Mouse (Mus musculus) intestine, embryonic 15.5 days (tissue): Measurements from ENCODE around the gene Rps6kb2. TPM values are rescaled to one million over a fixed set of nuclear protein-coding genes. Genes with fewer than 3 reads are reported as not detected.

Experiments used
- ATAC-seq: fragments of 200-750 bp; cut with Nextera tagmentation; 2 replicates; pipeline ENCODE4 v1.8.0; 2017; ENCODE audit warnings: moderate TSS enrichment, moderate library complexity
- H3K27ac ChIP-seq: fragments of 300-500 bp; sonication (generic); 2 replicates; pipeline ENCODE4 v1.5.1; 2015; ENCODE audit warnings: mild to moderate bottlenecking, inconsistent platforms
- H3K27me3 ChIP-seq: fragments of 300-500 bp; sonication (generic); replicated peaks from 2 replicates; pipeline ENCODE4 v1.6.1; 2015; ENCODE audit warnings: inconsistent platforms
- H3K36me3 ChIP-seq: fragments of 300-500 bp; sonication (generic); 2 replicates; pipeline ENCODE4 v1.6.1; 2015; ENCODE audit warnings: inconsistent platforms
- H3K4me1 ChIP-seq: fragments of 300-500 bp; sonication (generic); replicated peaks from 2 replicates; pipeline ENCODE4 v1.6.1; 2015; ENCODE audit warnings: inconsistent platforms
- H3K4me2 ChIP-seq: fragments of 300-500 bp; sonication (generic); replicated peaks from 2 replicates; pipeline ENCODE4 v1.6.1; 2015; ENCODE audit warnings: mild to moderate bottlenecking, inconsistent platforms
- H3K4me3 ChIP-seq: fragments of 300-500 bp; sonication (generic); replicated peaks from 2 replicates; pipeline ENCODE4 v1.5.1; 2015; ENCODE audit warnings: inconsistent platforms
- H3K9ac ChIP-seq: fragments of 300-500 bp; sonication (generic); 2 replicates; pipeline ENCODE4 v1.6.1; 2015; ENCODE audit warnings: inconsistent platforms
- H3K9me3 ChIP-seq: fragments of 300-500 bp; sonication (generic); 2 replicates; pipeline ENCODE4 v1.6.1; 2016; ENCODE audit warnings: inconsistent platforms
- WGBS: fragments of 180-500 bp; shearing (Covaris S2); methylation state at CpG from one replicate; pipeline ENCODE4 v1.1.7; 2015; 5-methylcytosine and 5-hydroxymethylcytosine counted together
- polyA plus RNA-seq: library from polyadenylated mRNA; unstranded; fragments of >200 nt; fragmentation: Nextera tagmentation; extraction: Ambion mirVana; gene quantifications from 2 replicates; pipeline ENCODE4 v1.2.1, GENCODE M21; 2015

Gene Rps6kb2
- polyA plus RNA-seq, 1 experiment from 2014 or later, result 40.7 TPM

- ATAC-seq, result no peak
- no peak overlapping the region for H3K9ac ChIP-seq
- H3K4me3 ChIP-seq, result no peak overlapping the region
- no peaks in the 10 kb centered on the region for H3K36me3 ChIP-seq
- H3K27me3 ChIP-seq, result no peaks in the 10 kb centered on the region
- WGBS, result 81% methylated on average over 2 of the region's 2 CpGs
- H3K27ac ChIP-seq, result no peak overlapping the region
- peaks cover 12% of the 10 kb centered on the region for H3K4me1 ChIP-seq
- no peaks in the 10 kb centered on the region for H3K9me3 ChIP-seq
- H3K4me2 ChIP-seq, result no peak overlapping the region
These were observed 20.5 kb upstream of the Rps6kb2 start for GRCm38 (mm10) chr19:4183689-4184088.

GRCm38 (mm10) chr19:4181892-4182291 lies 18.7 kb upstream of the Rps6kb2 start:
- Histone ChIP-seq H3K36me3 (no peaks in the 10 kb centered on the region), H3K27me3 (no peaks in the 10 kb centered on the region), H3K9ac (no peak overlapping the region), H3K4me1 (peaks cover 12% of the 10 kb centered on the region), H3K9me3 (no peaks in the 10 kb centered on the region), H3K27ac (no peak overlapping the region), H3K4me2 (no peak overlapping the region), H3K4me3 (no peak overlapping the region)
- WGBS, result 33% methylated on average over 3 of the region's 3 CpGs
- ATAC-seq, result peak; percentile 44

- WGBS, result 86% methylated on average over 7 of the region's 7 CpGs
- Histone ChIP-seq H3K4me1 (peaks cover 18% of the 10 kb centered on the region), H3K4me2 (no peak overlapping the region), H3K27me3 (no peaks in the 10 kb centered on the region), H3K9ac (no peak overlapping the region), H3K9me3 (no peaks in the 10 kb centered on the region), H3K27ac (no peak overlapping the region), H3K36me3 (no peaks in the 10 kb centered on the region), H3K4me3 (no peak overlapping the region)
- ATAC-seq, result no peak
These were observed 17.3 kb upstream of the Rps6kb2 start for GRCm38 (mm10) chr19:4180411-4180810.

GRCm38 (mm10) chr19:4175368-4175947 lies 12.3 kb upstream of the Rps6kb2 start, which contains the start of gene Carns1:
Gene Carns1 (minus strand): TSS chr19:4175479.
- Histone ChIP-seq H3K27ac (no peak within 1 kb of the TSS), H3K4me3 (0 out of 2 replicates have a peak within 1 kb of the TSS, but pooled peaks have one; percentile 3), H3K4me2 (peak within 1 kb of the TSS; percentile 54), H3K9ac (peak within 1 kb of the TSS; percentile 14), H3K9me3 (no peaks in the 10 kb centered on the region), H3K27me3 (no peaks in the 10 kb centered on the region), H3K36me3 (no peaks in the 10 kb centered on the region), H3K4me1 (peaks cover 17% of the 10 kb centered on the region)
- peak; percentile 87 for ATAC-seq
- 4% methylated on average over 11 of the region's 11 CpGs for WGBS

- WGBS, result 58% methylated on average over 11 of the region's 11 CpGs
- H3K9ac ChIP-seq, result peak overlapping the region; percentile 40; the same call in 1 of the 2 replicates
These were observed 9.8 kb upstream of the Rps6kb2 start for GRCm38 (mm10) chr19:4172925-4173324.

GRCm38 (mm10) chr19:4171393-4172290 lies 8.5 kb upstream of the Rps6kb2 start:
- H3K9ac ChIP-seq, result no peak overlapping the region
- no peak overlapping the region for H3K27ac ChIP-seq
- H3K27me3 ChIP-seq, result no peaks in the 10 kb centered on the region
- H3K4me2 ChIP-seq, result no peak overlapping the region
- no peak overlapping the region for H3K4me3 ChIP-seq
- no peaks in the 10 kb centered on the region for H3K36me3 ChIP-seq
- 67% methylated on average over 13 of the region's 13 CpGs for WGBS
- no peaks in the 10 kb centered on the region for H3K9me3 ChIP-seq
- peaks cover 25% of the 10 kb centered on the region for H3K4me1 ChIP-seq
- ATAC-seq, result no peak

More at GRCm38 (mm10) chr19:4172925-4173324, 9.8 kb upstream of the Rps6kb2 start:
- H3K4me1 ChIP-seq, result peaks cover 25% of the 10 kb centered on the region
- H3K27ac ChIP-seq, result no peak overlapping the region
- no peak overlapping the region for H3K4me2 ChIP-seq
- no peak overlapping the region for H3K4me3 ChIP-seq
- no peaks in the 10 kb centered on the region for H3K36me3 ChIP-seq
- ATAC-seq, result no peak
- no peaks in the 10 kb centered on the region for H3K27me3 ChIP-seq
- no peaks in the 10 kb centered on the region for H3K9me3 ChIP-seq

- Histone ChIP-seq H3K27ac (no peak overlapping the region), H3K4me2 (no peak overlapping the region), H3K27me3 (no peaks in the 10 kb centered on the region), H3K36me3 (no peaks in the 10 kb centered on the region), H3K9me3 (no peaks in the 10 kb centered on the region), H3K9ac (no peak overlapping the region), H3K4me3 (no peak overlapping the region), H3K4me1 (peaks cover 23% of the 10 kb centered on the region)
- WGBS, result 93% methylated on average over 10 of the region's 10 CpGs
- no peak for ATAC-seq
These were observed 7.7 kb upstream of the Rps6kb2 start for GRCm38 (mm10) chr19:4170723-4171392.

GRCm38 (mm10) chr19:4169810-4170209 lies 6.7 kb upstream of the Rps6kb2 start:
- no peaks in the 10 kb centered on the region for H3K27me3 ChIP-seq
- ATAC-seq, result peak; percentile 63
- H3K27ac ChIP-seq, result peak overlapping the region; percentile 85
- H3K9ac ChIP-seq, result peak overlapping the region; percentile 69
- peak overlapping the region; percentile 46 for H3K4me3 ChIP-seq
- H3K9me3 ChIP-seq, result no peaks in the 10 kb centered on the region
- 9% methylated on average over 27 of the region's 27 CpGs for WGBS
- peak overlapping the region; percentile 91 for H3K4me2 ChIP-seq
- peaks cover 12% of the 10 kb centered on the region for H3K4me1 ChIP-seq
- no peaks in the 10 kb centered on the region for H3K36me3 ChIP-seq

GRCm38 (mm10) chr19:4169378-4169784 lies 6.2 kb upstream of the Rps6kb2 start:
- peak overlapping the region; percentile 69 for H3K9ac ChIP-seq

GRCm38 (mm10) chr19:4166678-4167476 lies 3.7 kb upstream of the Rps6kb2 start:
- Histone ChIP-seq H3K27me3 (no peaks in the 10 kb centered on the region), H3K27ac (no peak overlapping the region), H3K9me3 (no peaks in the 10 kb centered on the region), H3K4me1 (peaks cover 22% of the 10 kb centered on the region), H3K4me3 (no peak overlapping the region), H3K9ac (no peak overlapping the region), H3K36me3 (no peaks in the 10 kb centered on the region), H3K4me2 (no peak overlapping the region)
- ATAC-seq, result no peak
- WGBS, result 72% methylated on average over 9 of the region's 9 CpGs

More at GRCm38 (mm10) chr19:4169378-4169784, 6.2 kb upstream of the Rps6kb2 start:
- under 1% methylated on average over 43 of the region's 43 CpGs for WGBS
- peak; percentile 97 for ATAC-seq
- Histone ChIP-seq H3K9me3 (no peaks in the 10 kb centered on the region), H3K4me3 (peak overlapping the region; percentile 46), H3K27me3 (no peaks in the 10 kb centered on the region), H3K4me1 (peaks cover 12% of the 10 kb centered on the region), H3K4me2 (peak overlapping the region; percentile 91), H3K27ac (peak overlapping the region; percentile 85), H3K36me3 (no peaks in the 10 kb centered on the region)

- H3K4me3 ChIP-seq, result no peak overlapping the region
- peaks cover 12% of the 10 kb centered on the region for H3K4me1 ChIP-seq
- H3K27ac ChIP-seq, result no peak overlapping the region
- no peaks in the 10 kb centered on the region for H3K9me3 ChIP-seq
- ATAC-seq, result no peak
- H3K36me3 ChIP-seq, result no peaks in the 10 kb centered on the region; the same call in 1 of the 2 replicates
- no peaks in the 10 kb centered on the region for H3K27me3 ChIP-seq
- WGBS, result 78% methylated on average over 2 of the region's 2 CpGs
- H3K9ac ChIP-seq, result no peak overlapping the region
- no peak overlapping the region for H3K4me2 ChIP-seq
These were observed 1.6 kb upstream of the Rps6kb2 start for GRCm38 (mm10) chr19:4164721-4165120.
